Mouse (Mus musculus): Measurements from ENCODE around the gene Cog4. TPM values are rescaled to one million over a fixed set of nuclear protein-coding genes. Genes with fewer than 3 reads are reported as not detected.

The Cog4 gene
- total and polyA plus RNA-seq, 2 experiments from 2014 or later, result 47.2 to 54.2 TPM

GRCm38 (mm10) chr8:110811116-110811515 lies 35.3 kb upstream of the Cog4 start:
- DNase-seq (ENCODE audit: low spot score) (no peak), ATAC-seq (ENCODE audit: insufficient read depth, low read depth) (no peak)
- Histone ChIP-seq H3K4me2 (ENCODE audit: low read depth, low read length) (no peak overlapping the region), H3K27ac (ENCODE audit: low read depth) (no peak overlapping the region), H3K27me3 (ENCODE audit: control insufficient read depth, insufficient read depth, low read length) (no peaks in the 10 kb centered on the region), H3K4me3 (ENCODE audit: low read depth, low read length) (no peak overlapping the region), H3K36me3 (replicated peaks; ENCODE audit: control insufficient read depth, insufficient read depth, low read length) (peaks cover 70% of the 10 kb centered on the region), H3K4me1 (ENCODE audit: control insufficient read depth, insufficient read depth) (no peaks in the 10 kb centered on the region), H3K9me3 (replicated peaks; ENCODE audit: control insufficient read depth, low read length) (no peaks in the 10 kb centered on the region), H3K9ac (replicated peaks; ENCODE audit: low read depth, low read length) (no peak overlapping the region)
- no peak for TF ChIP-seq CTCF (IDR thresholded peaks at IDR 0.05; ENCODE audit: low read depth)
- TF ChIP-seq EP300 (IDR thresholded peaks at IDR 0.05; ENCODE audit: low read depth), result no peak
- WGBS, result 95% methylated on average over 3 of the region's 3 CpGs

GRCm38 (mm10) chr8:110811793-110812192 lies 34.6 kb upstream of the Cog4 start:
- Histone ChIP-seq H3K4me1 (ENCODE audit: control insufficient read depth, insufficient read depth) (no peaks in the 10 kb centered on the region), H3K9me3 (replicated peaks; ENCODE audit: control insufficient read depth, low read length) (no peaks in the 10 kb centered on the region), H3K4me3 (ENCODE audit: low read depth, low read length) (no peak overlapping the region), H3K9ac (replicated peaks; ENCODE audit: low read depth, low read length) (no peak overlapping the region), H3K36me3 (replicated peaks; ENCODE audit: control insufficient read depth, insufficient read depth, low read length) (peaks cover 76% of the 10 kb centered on the region), H3K27ac (ENCODE audit: low read depth) (no peak overlapping the region), H3K27me3 (ENCODE audit: control insufficient read depth, insufficient read depth, low read length) (no peaks in the 10 kb centered on the region), H3K4me2 (ENCODE audit: low read depth, low read length) (no peak overlapping the region)
- ATAC-seq (ENCODE audit: insufficient read depth, low read depth), result no peak
- 66% methylated on average over 7 of the region's 7 CpGs for WGBS
- TF ChIP-seq CTCF (IDR thresholded peaks at IDR 0.05; ENCODE audit: low read depth), result no peak
- TF ChIP-seq EP300 (IDR thresholded peaks at IDR 0.05; ENCODE audit: low read depth), result no peak
- no peak for DNase-seq (ENCODE audit: low spot score)

- H3K4me2 ChIP-seq (ENCODE audit: low read depth, low read length), result no peak overlapping the region
- H3K9ac ChIP-seq (replicated peaks; ENCODE audit: low read depth, low read length), result no peak overlapping the region
- ATAC-seq (ENCODE audit: insufficient read depth, low read depth) (no peak), DNase-seq (ENCODE audit: low spot score) (no peak)
- no peak overlapping the region for H3K4me3 ChIP-seq (ENCODE audit: low read depth, low read length)
- no peaks in the 10 kb centered on the region for H3K4me1 ChIP-seq (ENCODE audit: control insufficient read depth, insufficient read depth)
- H3K27me3 ChIP-seq (ENCODE audit: control insufficient read depth, insufficient read depth, low read length), result no peaks in the 10 kb centered on the region
- no peak overlapping the region for H3K27ac ChIP-seq (ENCODE audit: low read depth)
- no peaks in the 10 kb centered on the region for H3K9me3 ChIP-seq (replicated peaks; ENCODE audit: control insufficient read depth, low read length)
- TF ChIP-seq CTCF (IDR thresholded peaks at IDR 0.05; ENCODE audit: low read depth) (no peak), EP300 (IDR thresholded peaks at IDR 0.05; ENCODE audit: low read depth) (no peak)
- WGBS, result 91% methylated on average over 7 of the region's 7 CpGs
- peaks cover 84% of the 10 kb centered on the region for H3K36me3 ChIP-seq (replicated peaks; ENCODE audit: control insufficient read depth, insufficient read depth, low read length)
Measured at GRCm38 (mm10) chr8:110812349-110813080, 33.9 kb upstream of the Cog4 start.

- H3K27ac ChIP-seq (ENCODE audit: low read depth), result no peak overlapping the region
- 86% methylated on average over 7 of the region's 7 CpGs for WGBS
- H3K9me3 ChIP-seq (replicated peaks; ENCODE audit: control insufficient read depth, low read length), result no peaks in the 10 kb centered on the region
- TF ChIP-seq CTCF (IDR thresholded peaks at IDR 0.05; ENCODE audit: low read depth) (no peak), EP300 (IDR thresholded peaks at IDR 0.05; ENCODE audit: low read depth) (no peak)
- H3K36me3 ChIP-seq (replicated peaks; ENCODE audit: control insufficient read depth, insufficient read depth, low read length), result peaks cover 91% of the 10 kb centered on the region
- no peak overlapping the region for H3K4me3 ChIP-seq (ENCODE audit: low read depth, low read length)
- DNase-seq (ENCODE audit: low spot score) (no peak), ATAC-seq (ENCODE audit: insufficient read depth, low read depth) (no peak)
- no peak overlapping the region for H3K4me2 ChIP-seq (ENCODE audit: low read depth, low read length)
- H3K4me1 ChIP-seq (ENCODE audit: control insufficient read depth, insufficient read depth), result no peaks in the 10 kb centered on the region
- no peak overlapping the region for H3K9ac ChIP-seq (replicated peaks; ENCODE audit: low read depth, low read length)
- no peaks in the 10 kb centered on the region for H3K27me3 ChIP-seq (ENCODE audit: control insufficient read depth, insufficient read depth, low read length)
Measured at GRCm38 (mm10) chr8:110813081-110813812, 33.2 kb upstream of the Cog4 start.

- Histone ChIP-seq H3K9ac (replicated peaks; ENCODE audit: low read depth, low read length) (no peak overlapping the region), H3K9me3 (replicated peaks; ENCODE audit: control insufficient read depth, low read length) (no peaks in the 10 kb centered on the region), H3K4me3 (ENCODE audit: low read depth, low read length) (no peak overlapping the region), H3K36me3 (replicated peaks; ENCODE audit: control insufficient read depth, insufficient read depth, low read length) (peaks cover 100% of the 10 kb centered on the region), H3K4me2 (ENCODE audit: low read depth, low read length) (no peak overlapping the region), H3K4me1 (ENCODE audit: control insufficient read depth, insufficient read depth) (no peaks in the 10 kb centered on the region), H3K27me3 (ENCODE audit: control insufficient read depth, insufficient read depth, low read length) (no peaks in the 10 kb centered on the region), H3K27ac (ENCODE audit: low read depth) (no peak overlapping the region)
- no peak for DNase-seq (ENCODE audit: low spot score)
- TF ChIP-seq EP300 (IDR thresholded peaks at IDR 0.05; ENCODE audit: low read depth), result no peak
- no peak for TF ChIP-seq CTCF (IDR thresholded peaks at IDR 0.05; ENCODE audit: low read depth)
- no peak for ATAC-seq (ENCODE audit: insufficient read depth, low read depth)
- 60% methylated on average over 3 of the region's 3 CpGs for WGBS
Measured at GRCm38 (mm10) chr8:110815308-110815707, 31.1 kb upstream of the Cog4 start.

All from heart, postnatal 0 days (tissue).